Mouse (Mus musculus): ENCODE data around the gene Samd7. TPM values are rescaled to one million over a fixed set of nuclear protein-coding genes. Genes with fewer than 3 reads are reported as not detected.

Samd7 gene
- polyA plus RNA-seq, 1 experiment = 0.02 TPM

DNA sequence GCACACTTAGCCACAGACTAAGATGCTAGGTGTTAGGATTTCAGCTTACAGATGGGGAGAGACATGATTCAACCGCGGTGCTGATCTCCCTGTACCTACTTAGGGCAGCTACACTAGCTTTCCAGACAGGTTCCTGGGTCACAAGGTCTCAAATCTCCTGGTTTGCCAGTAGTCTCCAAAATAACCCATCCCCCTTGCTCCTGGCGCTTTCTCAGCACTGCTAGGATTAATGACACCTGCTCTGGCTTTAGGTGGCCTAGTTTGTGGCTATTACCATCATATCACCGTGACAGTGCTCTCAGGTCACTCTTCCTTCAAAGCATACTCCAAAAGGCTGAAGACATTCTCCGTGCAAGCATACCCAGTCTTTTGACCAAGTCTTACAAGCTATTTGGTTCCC is 17.0 kb upstream of the Samd7 start:
- TF ChIP-seq GATA1 (IDR thresholded peaks at IDR 0.05; ENCODE audit: low read length) = no peak

DNA sequence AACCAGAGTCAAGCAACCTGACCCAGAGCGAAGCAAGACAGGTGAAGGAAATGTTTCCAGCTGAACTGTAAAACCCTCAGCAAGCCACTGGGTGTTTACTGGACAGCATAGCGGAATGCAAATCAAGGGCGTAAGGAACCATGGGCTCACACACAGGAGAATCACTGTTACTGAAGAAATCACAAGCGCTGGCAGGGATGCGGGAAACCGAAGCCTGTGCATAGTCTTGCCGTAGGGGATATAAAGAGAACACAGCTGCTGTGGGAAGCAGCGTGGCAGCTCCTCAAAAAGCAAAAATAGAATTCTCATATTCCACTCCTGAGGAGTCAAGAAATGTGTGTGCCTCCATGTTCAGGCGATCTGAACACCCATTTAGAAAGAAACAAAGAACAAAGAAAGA is 9.3 kb upstream of the Samd7 start:
- no peak for TF ChIP-seq GATA1 (IDR thresholded peaks at IDR 0.05; ENCODE audit: low read length)

DNA sequence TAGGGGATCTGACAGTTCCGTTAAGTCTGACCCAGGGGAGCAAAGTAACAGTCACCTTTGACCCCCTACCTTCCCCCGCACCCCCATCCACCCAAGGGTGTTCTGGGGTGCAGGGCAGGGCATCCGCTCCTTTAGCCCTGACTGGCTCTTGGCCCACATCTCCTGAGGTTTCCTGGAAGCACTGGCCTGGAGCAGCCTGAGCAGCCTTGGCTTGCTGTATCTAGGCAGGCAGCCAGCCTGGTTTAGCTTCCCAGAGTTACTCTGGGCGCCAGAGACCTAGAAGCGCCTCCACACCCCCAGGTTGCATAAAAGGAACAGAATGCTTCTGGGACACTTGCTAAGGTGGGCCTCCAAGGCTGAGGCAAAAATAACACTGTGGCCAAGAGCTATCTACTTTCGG is 4.8 kb upstream of the Samd7 start:
- no peak for TF ChIP-seq GATA1 (IDR thresholded peaks at IDR 0.05; ENCODE audit: low read length)

DNA sequence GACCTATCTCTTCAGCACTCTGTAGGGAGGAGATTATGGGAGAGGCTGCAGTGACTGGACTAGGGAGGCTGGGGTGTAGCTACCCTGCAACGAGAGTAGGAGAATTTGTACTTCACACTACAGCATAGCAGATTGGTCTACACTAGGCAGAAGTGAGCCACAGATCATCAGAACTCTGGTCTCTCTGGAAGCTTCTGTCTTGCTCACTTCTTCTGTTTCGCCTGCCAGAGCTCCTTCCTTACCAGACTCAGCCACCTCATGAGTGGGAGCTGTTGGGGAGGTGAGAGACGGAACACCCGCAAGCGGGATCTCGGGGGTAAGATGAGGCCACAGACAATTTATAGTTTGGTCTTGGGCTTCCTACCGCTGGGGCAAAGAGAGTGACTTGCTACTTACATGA is 3.2 kb upstream of the Samd7 start:
- TF ChIP-seq GATA1 (IDR thresholded peaks at IDR 0.05; ENCODE audit: low read length) = no peak

DNA sequence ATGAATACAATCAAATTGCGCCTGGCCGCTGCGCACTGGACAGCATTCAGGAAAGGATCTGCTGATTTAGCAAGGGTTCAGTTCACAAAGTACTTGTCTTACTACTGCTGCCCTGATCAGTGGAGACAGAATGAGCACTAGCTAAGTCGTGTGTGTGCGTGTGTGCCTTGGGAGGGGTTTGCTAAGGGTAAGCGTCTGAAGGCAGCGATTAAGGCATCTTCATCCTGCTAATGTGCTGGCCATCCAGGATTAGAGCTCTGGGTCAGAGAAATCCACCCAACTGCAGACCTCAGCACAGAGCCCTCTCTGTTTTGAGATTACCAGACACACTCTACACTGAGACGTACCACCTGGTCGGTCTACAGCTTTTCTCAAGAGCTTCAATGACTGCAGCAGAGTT is 2.2 kb downstream of the Samd7 start:
- no peak for TF ChIP-seq GATA1 (IDR thresholded peaks at IDR 0.05; ENCODE audit: low read length)

DNA sequence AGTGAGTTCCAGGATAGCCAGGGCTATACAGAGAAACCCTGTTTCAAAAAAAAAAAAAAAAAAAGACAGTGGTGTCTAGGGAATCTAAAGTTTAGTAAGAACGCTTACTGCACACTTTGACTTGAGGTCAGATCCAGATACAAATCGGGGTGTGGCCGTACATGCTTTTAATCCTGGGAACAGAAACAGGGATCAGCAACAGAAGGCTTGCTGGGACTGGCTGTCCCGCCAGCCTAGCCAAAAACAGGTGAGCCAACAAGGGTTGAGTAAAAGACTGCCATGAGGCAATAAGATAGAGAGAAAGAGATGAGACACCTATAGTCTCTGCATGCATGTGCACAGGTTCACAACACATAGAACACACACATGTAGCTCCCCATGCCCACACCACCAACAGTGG is 8.6 kb downstream of the Samd7 start:
- no peak for TF ChIP-seq GATA1 (IDR thresholded peaks at IDR 0.05; ENCODE audit: low read length)

DNA sequence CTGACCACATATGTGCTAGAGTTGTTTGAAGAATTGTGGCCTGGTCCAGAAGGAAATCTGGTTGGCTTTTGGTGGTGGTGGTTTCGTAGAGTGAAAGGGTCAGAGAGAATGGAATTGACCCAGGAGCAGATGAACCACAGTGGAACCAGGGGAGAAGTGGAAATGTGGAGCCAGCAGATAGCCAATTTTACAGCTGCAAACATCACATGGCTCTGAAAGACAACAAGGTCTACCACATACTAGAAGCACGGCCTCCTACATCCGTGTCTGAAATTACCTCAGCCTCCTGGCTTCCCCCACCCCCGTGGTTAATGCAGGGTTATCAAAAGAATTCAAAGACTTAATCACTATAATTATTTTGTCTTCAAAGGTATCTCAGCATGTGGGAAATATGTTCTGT is 18.8 kb downstream of the Samd7 start:
- no peak for TF ChIP-seq GATA1 (IDR thresholded peaks at IDR 0.05; ENCODE audit: low read length)

DNA sequence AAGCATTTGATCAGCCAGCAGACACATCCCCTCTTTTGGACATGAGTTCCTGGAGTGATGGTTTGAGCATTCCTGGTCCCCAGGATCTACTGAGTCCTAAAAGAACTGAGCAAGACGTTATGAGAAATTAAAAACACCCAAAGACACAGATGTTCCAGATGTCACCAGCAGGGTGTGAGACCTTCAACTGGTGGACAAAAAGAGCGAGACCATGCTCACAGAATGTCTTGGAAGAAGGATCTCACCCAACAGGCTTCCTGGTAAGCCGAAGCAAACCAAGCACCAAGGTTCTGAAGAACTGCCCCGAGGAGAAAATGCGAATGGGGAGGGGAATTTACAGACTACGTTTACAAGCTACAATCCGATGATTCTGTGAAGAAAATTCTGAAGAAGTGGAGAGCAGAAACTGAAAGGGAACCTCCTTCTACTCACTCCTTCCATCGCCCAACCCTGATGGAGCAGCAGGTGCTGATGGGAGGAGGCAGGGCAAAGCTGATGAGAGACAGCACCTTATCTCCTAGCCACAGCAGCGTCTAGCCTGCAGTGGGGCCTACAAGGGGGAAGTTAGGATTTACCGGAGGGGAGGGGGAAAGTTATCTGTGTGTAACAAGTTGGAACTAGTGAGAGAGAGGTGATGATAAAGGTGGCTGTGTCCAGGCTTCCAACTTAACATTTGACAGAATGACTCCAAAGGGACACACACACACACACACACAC is 19.4 kb downstream of the Samd7 start:
- TF ChIP-seq GATA1 (IDR thresholded peaks at IDR 0.05; ENCODE audit: low read length) = peak; percentile 95

DNA sequence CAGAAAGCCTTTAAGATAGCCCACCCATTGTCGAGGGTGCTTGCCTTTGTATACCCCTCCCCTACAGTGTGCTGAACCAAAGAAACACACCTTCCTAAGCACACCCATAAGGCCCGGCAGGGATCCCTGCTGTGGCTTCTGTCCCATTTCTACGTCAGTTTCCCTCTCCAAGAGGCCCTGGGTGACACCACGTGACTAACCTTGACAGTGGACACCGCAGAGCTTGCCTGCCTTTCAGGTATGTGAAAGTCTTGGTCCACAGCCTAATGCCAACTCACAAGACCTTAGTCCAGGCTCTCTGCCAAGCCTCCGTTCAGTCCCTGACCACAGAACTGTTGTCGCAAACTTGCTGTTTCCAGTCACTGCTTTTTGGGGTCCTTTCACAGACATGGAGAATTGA is 20.1 kb downstream of the Samd7 start:
- TF ChIP-seq GATA1 (IDR thresholded peaks at IDR 0.05; ENCODE audit: low read length) = no peak

DNA sequence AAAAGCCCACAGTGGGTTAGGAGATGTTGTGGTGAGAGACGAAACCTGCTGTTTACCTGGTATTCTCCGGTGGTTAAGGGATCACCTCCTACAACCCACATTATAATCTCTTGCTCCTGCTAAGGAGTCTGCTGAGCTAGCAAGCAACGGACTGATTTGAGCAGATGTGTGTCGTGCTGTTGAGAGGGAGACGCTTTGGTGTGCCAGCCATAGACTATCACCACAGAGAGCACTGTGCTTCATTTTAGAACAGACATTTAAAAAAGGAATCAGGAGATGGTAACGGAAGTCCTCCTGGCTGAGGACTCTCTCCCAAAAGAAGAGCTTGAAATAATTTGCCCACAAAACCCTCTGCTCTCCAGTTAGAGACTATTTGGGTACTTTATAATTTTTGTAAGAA is 21.2 kb downstream of the Samd7 start:
- no peak for TF ChIP-seq GATA1 (IDR thresholded peaks at IDR 0.05; ENCODE audit: low read length)

DNA sequence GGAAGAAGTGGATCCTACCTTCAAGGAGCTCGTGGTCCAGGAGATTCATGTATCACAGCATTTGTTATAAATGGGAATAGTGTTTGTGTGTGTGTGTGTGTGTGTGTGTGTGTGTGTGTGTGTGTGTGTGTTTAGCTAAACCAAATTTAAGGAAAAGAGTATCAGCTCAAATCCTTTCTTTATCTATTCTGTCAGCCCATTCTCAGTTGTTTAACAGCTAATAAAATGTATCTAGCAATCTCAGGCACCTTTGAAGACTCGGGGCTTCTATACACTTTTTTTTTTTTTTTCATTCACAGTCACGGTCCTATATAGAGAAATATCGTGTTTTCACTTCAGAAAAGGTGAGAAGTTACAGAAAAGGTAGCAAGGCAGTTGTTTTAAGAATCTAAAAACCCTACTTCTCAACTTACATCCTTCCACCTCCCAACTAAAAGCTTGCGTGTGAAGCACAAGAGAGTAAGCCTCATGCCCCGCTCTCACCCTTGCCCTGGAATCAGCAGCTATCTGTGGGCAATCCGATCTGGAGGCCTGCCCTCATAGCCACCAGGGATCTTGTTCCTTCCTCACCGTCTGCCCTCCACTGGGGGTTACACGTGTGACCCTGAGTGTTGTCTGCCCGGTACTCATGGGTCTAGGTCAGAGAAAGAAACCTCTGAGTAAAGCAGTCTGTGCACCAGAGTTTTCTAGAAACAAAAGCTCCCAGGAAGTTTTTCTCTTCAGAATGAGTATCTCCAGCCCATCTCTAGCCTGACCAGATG is 23.8 kb downstream of the Samd7 start:
- no peak for TF ChIP-seq GATA1 (IDR thresholded peaks at IDR 0.05; ENCODE audit: low read length)

DNA sequence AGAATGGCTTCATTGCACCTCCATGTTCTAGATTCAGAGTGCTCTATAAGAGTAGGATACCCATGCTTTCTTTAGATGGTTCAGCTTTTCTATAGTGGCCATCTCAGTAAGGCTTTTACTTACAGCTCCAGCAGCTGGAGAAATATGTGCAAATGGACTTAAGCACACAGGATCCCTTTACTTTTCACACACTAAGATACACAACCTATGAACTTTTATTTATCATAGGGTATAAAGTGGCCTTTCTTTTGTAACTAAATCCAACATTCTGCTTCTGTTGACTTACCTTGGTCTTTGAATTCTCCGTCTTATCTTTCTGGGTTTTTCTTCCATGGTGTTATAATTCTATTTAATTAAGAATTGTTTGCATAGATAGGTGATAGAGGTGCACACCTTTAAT is 25.5 kb downstream of the Samd7 start:
- no peak for TF ChIP-seq GATA1 (IDR thresholded peaks at IDR 0.05; ENCODE audit: low read length)

DNA sequence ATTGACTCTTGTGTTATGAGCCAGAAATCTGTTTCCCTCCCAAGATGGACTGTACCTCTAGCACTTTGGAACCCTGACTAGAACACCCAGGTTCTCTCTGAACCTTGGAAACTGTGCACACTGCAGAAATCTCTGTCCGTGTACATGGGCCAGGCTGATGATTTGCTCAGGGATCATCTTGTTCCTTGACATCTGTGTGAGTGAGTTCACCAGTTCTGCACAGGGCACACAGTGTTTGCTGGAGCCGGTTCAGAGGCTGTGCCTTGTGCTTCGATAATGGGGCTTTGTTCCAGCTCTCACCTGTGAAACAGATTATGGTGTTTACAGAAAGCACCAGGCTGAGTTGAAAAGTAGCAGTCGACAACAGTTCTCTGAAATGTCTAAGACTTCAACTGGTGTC is 26.5 kb downstream of the Samd7 start:
- no peak for TF ChIP-seq GATA1 (IDR thresholded peaks at IDR 0.05; ENCODE audit: low read length)

DNA sequence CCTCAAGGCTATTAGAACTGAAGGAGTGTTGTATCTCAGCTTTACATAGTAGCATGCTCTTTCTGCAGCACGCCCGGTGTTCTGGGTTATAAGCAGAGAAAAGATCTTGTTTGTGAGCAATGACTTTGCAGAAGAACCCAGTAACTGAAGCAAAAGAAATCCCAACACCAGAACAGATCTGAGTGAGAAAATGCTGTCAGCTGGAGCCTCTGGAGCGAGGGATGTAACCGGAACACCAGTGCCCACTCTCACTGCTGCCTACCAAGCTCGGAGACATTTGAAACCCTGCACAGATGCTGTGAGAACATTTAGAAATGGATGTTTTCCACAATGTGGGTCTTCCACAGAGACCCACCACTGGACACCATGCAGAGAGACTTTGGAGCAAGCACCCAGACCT is 28.6 kb downstream of the Samd7 start:
- no peak for TF ChIP-seq GATA1 (IDR thresholded peaks at IDR 0.05; ENCODE audit: low read length)

DNA sequence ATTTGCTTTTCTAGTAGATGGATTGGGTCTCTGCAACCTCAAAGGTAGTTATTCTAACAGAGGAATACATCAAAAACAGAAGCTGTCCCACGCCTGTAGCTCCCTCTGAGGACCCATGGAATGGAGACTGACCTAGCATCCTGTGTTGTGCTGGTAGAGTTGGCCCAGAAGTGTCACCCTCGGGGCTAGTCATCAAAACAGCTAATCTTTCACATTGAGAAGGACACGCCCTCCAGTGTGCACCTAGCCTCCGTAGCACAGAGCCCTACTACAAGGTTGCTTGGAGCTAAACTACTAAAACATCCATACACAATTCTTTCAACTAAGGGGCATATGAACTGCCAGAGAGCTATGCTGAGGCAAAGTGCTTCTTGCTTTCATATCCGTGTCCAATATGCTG is 31.9 kb downstream of the Samd7 start:
- TF ChIP-seq GATA1 (IDR thresholded peaks at IDR 0.05; ENCODE audit: low read length) = no peak

DNA sequence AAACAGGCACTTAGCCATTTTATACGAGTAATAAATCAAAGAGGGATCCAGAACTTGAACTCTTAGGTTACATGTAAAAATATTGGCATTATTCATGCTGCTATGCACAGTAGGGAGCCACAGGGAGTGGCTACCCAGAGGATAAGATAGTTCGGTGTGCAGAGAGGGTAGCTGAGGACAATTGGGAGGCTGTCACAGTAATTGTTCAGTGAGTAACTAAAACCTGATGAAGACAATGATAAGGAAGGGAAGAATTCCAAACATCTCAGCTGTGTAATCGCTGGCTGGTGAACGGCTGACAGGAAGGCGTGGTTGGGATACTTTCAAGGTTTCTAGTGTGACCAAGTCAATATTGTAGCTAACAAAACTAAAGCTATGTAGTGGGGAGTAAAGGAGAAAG is 42.4 kb downstream of the Samd7 start:
- no peak for TF ChIP-seq GATA1 (IDR thresholded peaks at IDR 0.05; ENCODE audit: low read length)

DNA sequence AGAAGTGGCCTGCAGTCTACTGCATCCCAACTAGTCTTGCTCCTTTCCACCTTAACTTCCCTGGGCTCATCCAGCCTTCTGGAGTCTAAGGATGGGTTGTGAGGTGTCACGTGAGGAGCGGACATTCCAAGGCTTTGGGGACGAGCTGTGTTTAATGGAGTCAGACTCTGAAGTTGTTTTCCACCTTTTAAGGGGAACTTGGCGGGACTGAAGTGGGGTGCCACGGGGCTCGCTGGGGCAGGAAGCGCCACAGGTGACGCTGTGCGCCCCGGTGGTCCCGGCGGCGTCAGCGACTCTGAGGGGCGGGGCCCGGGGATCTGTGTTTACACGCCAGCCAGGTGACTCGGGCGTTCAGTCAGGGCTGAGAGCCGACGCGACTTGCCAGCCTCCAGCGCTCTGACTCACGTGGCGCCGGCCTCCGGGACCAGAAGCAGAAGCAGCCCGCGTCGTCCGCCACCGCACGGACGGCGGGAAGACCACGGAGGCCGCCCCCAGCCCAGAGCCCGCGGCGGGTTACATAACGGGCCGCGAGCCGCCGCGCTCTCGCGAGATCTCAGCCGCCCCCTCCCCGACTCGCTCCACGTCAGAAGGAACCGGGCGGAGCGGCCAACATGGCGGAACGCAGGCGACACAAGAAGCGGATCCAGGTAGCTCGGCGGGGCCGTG is 46.8 kb downstream of the Samd7 start, which contains the start of gene Sec62:
Sec62 (plus strand) TSS at position 139 of the 666 bp plus-strand sequence.
- TF ChIP-seq GATA1 (IDR thresholded peaks at IDR 0.05; ENCODE audit: low read length) = no peak

All from G1E-ER4 (cell line).